Mouse (Mus musculus) hematopoietic stem cell, adult 5-6 weeks (primary cell): ENCODE measurements around the gene Atp8a2. TPM values are rescaled to one million over a fixed set of nuclear protein-coding genes. Genes with fewer than 3 reads are reported as not detected.

Experiments
- ATAC-seq, 2 experiments: fragments of 125-278 bp in 1 of 2; replicated peaks in 1 of 2; 2 replicates each; pipeline ENCODE4 v1.8.0; 2016 to 2017; ENCODE audit warnings: inconsistent platforms in 2 of 2, mild to moderate bottlenecking in 2 of 2, moderate number of reproducible peaks in 2 of 2, low read depth in 1 of 2, moderate TSS enrichment in 1 of 2; ENCODE audit not compliant: low FRiP score in 2 of 2, poor library complexity in 2 of 2, severe bottlenecking in 2 of 2, insufficient read depth in 1 of 2, low TSS enrichment in 1 of 2
- total RNA-seq: library from RNA; stranded (forward); fragments of 172-1452, 232-1000 nt; gene quantifications from 2 replicates; pipeline ENCODE4 v1.2.3, GENCODE M21; 2017

Gene Atp8a2
- 0.84 and 3.4 TPM in 2 replicates for total RNA-seq

DNA sequence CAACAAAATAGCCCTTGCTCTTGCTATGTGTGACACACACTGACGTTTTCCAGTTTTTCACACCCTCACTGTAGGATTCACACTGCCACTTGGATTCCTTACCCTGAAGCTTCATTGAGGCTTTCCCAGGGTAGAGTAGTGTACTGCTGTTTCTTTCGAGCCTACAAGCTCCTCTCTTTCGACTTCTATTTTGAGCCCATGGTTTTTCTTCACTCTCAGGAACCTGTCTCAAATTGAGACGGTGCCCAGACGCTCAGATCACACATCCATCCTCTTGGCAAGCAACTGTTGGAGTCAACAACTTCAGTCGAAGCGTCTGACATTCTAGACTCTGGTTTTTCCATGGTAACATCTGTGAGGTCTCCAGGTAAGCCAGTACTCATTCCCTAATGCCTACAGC lies at the start of gene Atp8a2:
Atp8a2 (minus strand) TSS at position 296 of the 400 bp plus-strand sequence.
- no peak for ATAC-seq

GRCm38 (mm10) chr14:60238551-60238950 lies 41.6 kb upstream of the Atp8a2 start:
- ATAC-seq = no peak

DNA sequence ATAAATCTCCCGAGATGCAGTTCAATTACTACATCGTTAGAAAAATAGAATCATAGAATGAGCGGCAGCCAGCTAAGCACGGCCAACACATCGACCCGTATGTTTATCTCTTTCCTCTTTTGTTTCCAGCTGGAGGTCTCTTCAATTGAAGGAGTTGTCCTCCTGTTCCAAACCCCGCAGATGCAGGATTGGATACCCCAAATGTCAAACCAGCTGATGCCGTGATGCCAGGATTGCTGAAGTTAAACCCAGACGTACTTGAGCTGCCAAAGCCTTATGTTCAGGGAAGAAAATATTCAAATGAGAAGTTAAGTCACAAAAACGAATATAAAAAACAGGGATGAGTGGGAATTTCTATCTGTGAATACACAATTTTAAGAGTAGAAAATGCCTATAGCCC lies 22.9 kb upstream of the Atp8a2 start:
- no peak for ATAC-seq

DNA sequence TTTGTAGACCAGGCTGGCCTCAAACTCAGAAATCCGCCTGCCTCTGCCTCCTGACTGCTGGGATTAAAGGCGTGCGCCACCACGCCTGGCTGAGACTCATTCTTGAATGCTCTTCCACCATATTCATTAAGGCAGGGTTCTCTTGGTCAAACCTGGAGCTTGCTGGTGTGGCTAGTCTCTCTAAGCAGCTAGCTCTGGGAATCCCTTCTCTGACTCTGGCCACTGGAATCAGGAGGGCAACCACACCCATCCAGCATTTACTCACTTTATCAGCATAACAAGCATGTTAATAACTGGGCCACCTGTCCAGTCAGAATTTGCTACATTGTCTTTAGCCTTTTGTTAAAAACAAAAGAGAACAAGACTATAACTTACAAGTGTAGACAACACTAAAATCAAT lies 20.6 kb upstream of the Atp8a2 start:
- ATAC-seq = no peak

GRCm38 (mm10) chr14:60216125-60216524 lies 19.1 kb upstream of the Atp8a2 start:
- no peak for ATAC-seq

DNA sequence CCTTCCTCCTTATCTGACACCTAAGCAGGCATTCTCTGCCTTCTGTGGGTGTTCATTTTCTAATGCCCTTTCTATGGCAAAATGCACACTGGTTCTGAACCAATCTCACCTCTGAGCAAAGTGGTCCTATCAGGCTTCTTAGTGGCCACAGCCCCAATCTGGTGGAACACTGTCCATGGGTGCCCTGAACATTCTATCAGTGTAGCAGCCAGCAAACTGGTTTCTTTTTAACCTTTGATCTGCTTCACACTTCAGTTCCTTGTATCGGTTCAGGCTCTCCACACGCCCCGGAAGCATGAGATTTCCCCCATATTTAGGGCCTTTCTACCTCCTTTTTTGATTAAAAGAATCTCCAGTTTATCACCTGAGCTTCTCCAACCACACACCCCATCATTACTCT lies 18.0 kb upstream of the Atp8a2 start:
- ATAC-seq = no peak

GRCm38 (mm10) chr14:60214040-60214439 lies 17.1 kb upstream of the Atp8a2 start:
- no peak for ATAC-seq

DNA sequence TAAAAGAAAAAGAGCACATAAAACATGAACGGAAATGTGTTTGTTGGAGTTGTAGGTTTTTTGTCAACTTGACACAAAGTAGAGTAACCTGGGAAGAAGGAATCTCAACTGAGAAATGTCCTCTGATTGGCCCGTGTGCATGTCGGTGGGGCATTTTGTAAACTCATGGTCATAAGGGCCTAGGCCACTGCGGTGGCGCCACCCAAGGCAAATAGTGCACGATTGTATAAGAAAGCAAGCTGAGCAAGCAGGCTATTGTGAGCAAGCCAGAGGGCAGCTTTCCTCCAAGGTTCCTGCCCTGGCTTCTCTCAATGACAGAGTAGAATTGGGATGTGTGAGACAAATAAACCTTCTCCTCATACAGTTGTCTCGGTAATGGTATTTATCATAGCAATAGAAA lies 12.2 kb upstream of the Atp8a2 start:
- ATAC-seq = no peak

- no peak for ATAC-seq
Observed at GRCm38 (mm10) chr14:60204993-60205392, 8.0 kb upstream of the Atp8a2 start.

DNA sequence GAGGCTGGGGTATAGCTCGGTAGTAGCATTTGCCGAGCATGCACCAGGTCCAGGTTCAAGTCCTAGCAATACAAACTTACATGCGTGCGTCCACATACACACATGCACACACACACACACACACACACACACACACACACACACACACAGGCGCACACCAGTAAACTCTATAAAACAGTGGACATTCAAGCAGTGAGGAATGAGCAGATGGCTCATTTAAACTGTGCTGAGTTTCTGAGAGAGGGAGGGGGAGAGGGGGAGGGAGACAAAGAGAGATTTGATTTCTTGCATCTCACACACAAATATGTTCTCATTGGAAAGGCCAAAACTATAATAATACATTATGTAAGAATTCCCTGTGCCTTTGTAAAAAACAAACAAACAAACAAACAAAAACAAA lies 980 bp downstream of the Atp8a2 start:
- no peak for ATAC-seq

GRCm38 (mm10) chr14:60194606-60195005 lies 2.4 kb downstream of the Atp8a2 start:
- ATAC-seq = peak; percentile 42 to 62; a peak in 3 of 4 replicates

GRCm38 (mm10) chr14:60189771-60190170 lies 7.2 kb downstream of the Atp8a2 start:
- no peak for ATAC-seq

GRCm38 (mm10) chr14:60188201-60188825 lies 8.7 kb downstream of the Atp8a2 start:
- ATAC-seq = no peak

- ATAC-seq = no peak
Observed at GRCm38 (mm10) chr14:60181306-60181705, 15.7 kb downstream of the Atp8a2 start.

- no peak for ATAC-seq
Observed at GRCm38 (mm10) chr14:60178571-60178955, 18.4 kb downstream of the Atp8a2 start.

DNA sequence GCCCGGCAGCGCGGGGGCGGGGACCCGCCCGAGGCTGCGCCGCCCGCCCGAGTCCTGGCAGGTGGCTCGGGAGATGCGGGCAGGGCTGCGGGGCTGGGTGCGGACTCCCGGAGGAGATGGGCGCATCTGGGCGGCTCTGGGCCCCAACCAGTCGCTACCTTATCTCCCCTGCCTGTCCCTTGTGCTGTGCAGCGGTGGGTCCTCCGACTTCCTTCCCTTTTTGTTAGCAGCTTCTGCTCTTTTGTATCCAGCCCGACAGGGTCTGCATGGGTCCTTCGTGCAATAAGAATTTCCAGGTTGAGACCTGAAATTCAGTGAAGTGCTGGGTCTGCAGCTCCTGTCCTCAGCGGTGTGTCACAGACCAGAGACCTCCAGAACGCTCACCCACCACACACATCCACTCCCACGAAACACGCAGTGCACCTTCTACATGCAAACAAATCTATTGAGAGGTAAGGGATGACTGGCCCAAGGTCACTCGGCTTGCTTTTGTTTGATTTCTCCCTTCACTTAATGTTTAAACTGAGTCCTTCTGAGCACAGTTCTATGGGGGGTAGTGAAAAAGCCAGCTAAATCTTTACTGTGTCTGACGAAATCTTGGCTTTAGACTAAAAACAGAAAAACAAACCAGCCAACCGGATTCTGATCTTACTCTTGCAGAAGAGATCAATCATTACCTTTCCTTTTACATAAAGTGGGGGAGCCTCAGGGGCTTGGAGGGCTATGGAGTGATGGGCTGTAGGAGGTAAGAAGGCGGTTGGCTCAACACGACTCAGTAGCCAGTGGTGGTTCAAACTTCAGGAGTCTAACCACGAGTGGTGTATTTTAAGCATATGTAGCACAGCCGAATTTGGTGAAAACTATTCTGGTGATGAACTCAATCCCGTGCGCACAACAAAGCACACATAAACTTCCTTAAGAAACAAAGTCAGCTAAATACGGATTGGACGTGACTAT lies 19.1 kb downstream of the Atp8a2 start:
- ATAC-seq = peak; percentile 56 to 63; a peak in 3 of 4 replicates

- peak; percentile 19 to 26; a peak in 1 of 4 replicates for ATAC-seq
Observed at GRCm38 (mm10) chr14:60176891-60177613, 19.9 kb downstream of the Atp8a2 start.

- ATAC-seq = peak; percentile 37 to 57; a peak in 2 of 4 replicates
Observed at GRCm38 (mm10) chr14:60176469-60176890, 20.5 kb downstream of the Atp8a2 start.
